Mouse (Mus musculus) MEL (cell line): ENCODE data around the gene Pla2g2e.

ENCODE experiments used
- CHD2 ChIP-seq: IDR thresholded peaks from 2 replicates; pipeline ENCODE4 v1.6.1; 2011; ENCODE audit warnings: low read length, improper control_type of control experiment
- CTCF ChIP-seq, 3 experiments: IDR thresholded peaks in 2 of 3; conservative IDR thresholded peaks in 1 of 3; 2 replicates each; pipeline ENCODE4 v1.5.1; 2011 to 2012; ENCODE audit warnings: low read length in 3 of 3, low read depth in 2 of 3, mild to moderate bottlenecking in 2 of 3, improper control_type of control experiment in 1 of 3, inconsistent platforms in 1 of 3, mixed read lengths in 1 of 3, moderate library complexity in 1 of 3; ENCODE audit not compliant: control insufficient read depth in 1 of 3, insufficient read depth in 1 of 3, poor library complexity in 1 of 3, severe bottlenecking in 1 of 3
- E2F4 ChIP-seq: IDR thresholded peaks from 2 replicates; pipeline ENCODE4 v1.6.1; 2011; ENCODE audit warnings: low read depth, low read length, improper control_type of control experiment, borderline replicate concordance
- EP300 ChIP-seq, 2 experiments: IDR thresholded peaks; 2 replicates each; pipeline ENCODE4 v1.6.1; 2011; ENCODE audit warnings: improper control_type of control experiment in 2 of 2, low read length in 2 of 2, low read depth in 1 of 2, mild to moderate bottlenecking in 1 of 2
- GABPA ChIP-seq: IDR thresholded peaks from 2 replicates; pipeline ENCODE4 v1.6.1; 2012; ENCODE audit warnings: low read depth, mild to moderate bottlenecking, inconsistent platforms, low read length, improper control_type of control experiment, moderate library complexity
- GATA1 ChIP-seq: IDR thresholded peaks from 2 replicates; pipeline ENCODE4 v1.6.1; 2011; ENCODE audit warnings: low read depth, low read length, improper control_type of control experiment
- JUND ChIP-seq: IDR thresholded peaks from 2 replicates; pipeline ENCODE4 v1.6.1; 2011; ENCODE audit warnings: low read depth, mild to moderate bottlenecking, improper control_type of control experiment, low read length
- POLR2A ChIP-seq, 2 experiments: IDR thresholded peaks; 2 replicates each; pipeline ENCODE4 v1.6.1; 2011 to 2012; ENCODE audit warnings: low read length in 2 of 2, mild to moderate bottlenecking in 2 of 2, control low read depth in 1 of 2, improper control_type of control experiment in 1 of 2, low read depth in 1 of 2, moderate library complexity in 1 of 2; ENCODE audit not compliant: control insufficient read depth in 1 of 2, insufficient read depth in 1 of 2, poor library complexity in 1 of 2
- TAL1 ChIP-seq: IDR thresholded peaks from 2 replicates; pipeline ENCODE4 v1.6.1; 2012; ENCODE audit warnings: mild to moderate bottlenecking, inconsistent platforms, low read length, moderate library complexity, mixed read lengths
- TBP ChIP-seq: IDR thresholded peaks from 2 replicates; pipeline ENCODE4 v1.8.0; 2011; ENCODE audit warnings: low read depth, low read length, improper control_type of control experiment
- USF2 ChIP-seq, 2 experiments: IDR thresholded peaks; 2 replicates each; pipeline ENCODE4 v1.6.1; 2011 to 2012; ENCODE audit warnings: improper control_type of control experiment in 2 of 2, low read length in 2 of 2, borderline replicate concordance in 1 of 2, inconsistent platforms in 1 of 2, low read depth in 1 of 2, mild to moderate bottlenecking in 1 of 2; ENCODE audit not compliant: insufficient read depth in 1 of 2

- no peak for TF ChIP-seq E2F4
- TF ChIP-seq POLR2A (IDR thresholded peaks at IDR 0.05; ENCODE audit: control insufficient read depth in 1 of 2, insufficient read depth in 1 of 2, low read depth in 1 of 2, low read length in 2 of 2, poor library complexity in 1 of 2): no peak
- no peak for TF ChIP-seq EP300 (IDR thresholded peaks at IDR 0.05; ENCODE audit: low read depth in 1 of 2, low read length in 2 of 2)
- no peak for TF ChIP-seq GABPA
- no peak for TF ChIP-seq TBP
- no peak for TF ChIP-seq USF2 (IDR thresholded peaks at IDR 0.05; ENCODE audit: borderline replicate concordance in 1 of 2, insufficient read depth in 1 of 2, low read depth in 1 of 2, low read length in 2 of 2)
- no peak for TF ChIP-seq GATA1
- no peak for TF ChIP-seq CTCF (IDR thresholded peaks at IDR 0.05 in 2 of 3, conservative IDR thresholded peaks at IDR 0.05 in 1 of 3; ENCODE audit: control insufficient read depth in 1 of 3, insufficient read depth in 1 of 3, low read depth in 2 of 3, low read length in 3 of 3, poor library complexity in 1 of 3, severe bottlenecking in 1 of 3)
- no peak for TF ChIP-seq CHD2
- no peak for TF ChIP-seq JUND
- TF ChIP-seq TAL1: no peak
These were observed 19.3 kb upstream of the Pla2g2e start for GRCm38 (mm10) chr4:138858446-138858845.
